Mouse (Mus musculus) thymus, postnatal 4 days (tissue): ENCODE results near the gene Hao2.

Experiments
- DNase-seq: peaks from one replicate; pipeline ENCODE4 v3.0.0; 2021

Gene Hao2

GRCm38 (mm10) chr3:98855160-98855559 is 37.9 kb downstream of the Hao2 start:
- no peak for DNase-seq

GRCm38 (mm10) chr3:98853685-98854084 is 39.4 kb downstream of the Hao2 start:
- no peak for DNase-seq

- no peak for DNase-seq
These were observed 40.0 kb downstream of the Hao2 start for GRCm38 (mm10) chr3:98853051-98853450.

GRCm38 (mm10) chr3:98852631-98853030 is 40.4 kb downstream of the Hao2 start:
- no peak for DNase-seq

GRCm38 (mm10) chr3:98851853-98852252 is 41.2 kb downstream of the Hao2 start:
- DNase-seq: no peak

GRCm38 (mm10) chr3:98850262-98850661 is 42.8 kb downstream of the Hao2 start:
- no peak for DNase-seq

GRCm38 (mm10) chr3:98848898-98849297 is 44.1 kb downstream of the Hao2 start:
- DNase-seq: no peak
